Mouse (Mus musculus) erythroblast, embryonic 14.5 days (primary cell): ENCODE data around the gene Trnt1.

Experiments used
- GATA1 ChIP-seq: IDR thresholded peaks from 2 replicates; pipeline ENCODE4 v1.6.1; 2012; ENCODE audit warnings: low read length, inconsistent platforms, mixed read lengths
- TAL1 ChIP-seq: IDR thresholded peaks from 3 replicates; pipeline ENCODE4 v1.6.1; 2012; ENCODE audit warnings: low read length, inconsistent platforms, mixed read lengths

GRCm38 (mm10) chr6:106787138-106787537, 18.2 kb downstream of the Trnt1 start:
- no peak for TF ChIP-seq GATA1
- no peak for TF ChIP-seq TAL1
